Mouse (Mus musculus) brain, adult 10 weeks (tissue): ENCODE data around the gene Abcg3. TPM values are rescaled to one million over a fixed set of nuclear protein-coding genes. Genes with fewer than 3 reads are reported as not detected.

Experiments used
- polyA plus RNA-seq: library from polyadenylated mRNA; stranded (reverse); fragments of 350-450 nt; fragmentation: Illumina TruSeq; extraction: RNeasy Lipid Tissue Mini Kit (QIAGEN cat#74804); gene quantifications from one replicate; pipeline ENCODE4 v1.2.3, GENCODE M21; 2015; ENCODE audit warnings: low read depth, low replicate concordance

Gene Abcg3
- polyA plus RNA-seq = 0.42 TPM

DNA sequence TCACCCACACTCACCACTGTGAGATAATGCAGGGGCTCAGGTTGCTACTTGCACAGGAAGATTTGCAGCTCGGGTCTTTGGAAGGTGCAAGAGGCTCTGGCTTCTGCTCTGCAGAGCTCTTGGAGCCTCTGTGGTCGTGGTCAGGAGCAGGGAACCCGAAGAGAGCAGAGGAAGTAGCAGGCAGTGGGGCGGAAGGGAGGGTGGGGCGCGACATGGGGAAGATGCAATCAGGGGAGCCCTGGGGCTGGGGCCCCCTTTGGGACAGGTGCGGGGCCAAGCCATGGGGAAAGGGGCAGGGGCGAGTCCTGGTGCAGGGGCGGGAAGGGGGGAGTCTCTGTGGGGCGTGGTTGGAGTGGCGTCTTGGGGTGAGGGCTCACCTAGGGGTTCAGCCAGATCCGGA, at the start of gene Abcg3:
Abcg3 (minus strand) TSS at position 184 of the 400 bp plus-strand sequence.

Other genes starting within 250 kb of the Abcg3 start
- gene Zfp951, start 122.6 kb downstream of the Abcg3 start, polyA plus RNA-seq = 2.3 TPM
- 3.3 TPM for gene Gbp9, start 156.8 kb upstream of the Abcg3 start, polyA plus RNA-seq
- gene Gbp8, start 156.8 kb upstream of the Abcg3 start, polyA plus RNA-seq = not detected
- gene Gbp4, start 156.9 kb upstream of the Abcg3 start, polyA plus RNA-seq = 3.0 TPM